Mouse (Mus musculus) cerebellum, postnatal 10 days (tissue): ENCODE data around the gene Dpp9.

ENCODE experiments used
- DNase-seq, 2 experiments: peaks; one replicate each; pipeline ENCODE4 v3.0.0; 2021; ENCODE audit warnings: mixed read lengths in 2 of 2

The Dpp9 gene

GRCm38 (mm10) chr17:56229943-56230342 is 11.2 kb upstream of the Dpp9 start:
- no peak for DNase-seq

- DNase-seq: no peak
Measured at GRCm38 (mm10) chr17:56226566-56226965, 7.9 kb upstream of the Dpp9 start.

- DNase-seq: no peak
Measured at GRCm38 (mm10) chr17:56224916-56225315, 6.2 kb upstream of the Dpp9 start.

- DNase-seq: no peak
Measured at GRCm38 (mm10) chr17:56219805-56220204, 1.1 kb upstream of the Dpp9 start.

GRCm38 (mm10) chr17:56219251-56219650 is 546 bp upstream of the Dpp9 start:
- DNase-seq: no peak

- DNase-seq: peak; percentile 60 to 61
Measured at GRCm38 (mm10) chr17:56217670-56218069, 1.0 kb downstream of the Dpp9 start.

GRCm38 (mm10) chr17:56214229-56214628 is 4.5 kb downstream of the Dpp9 start:
- DNase-seq: no peak

- no peak for DNase-seq
Measured at GRCm38 (mm10) chr17:56212676-56213075, 6.0 kb downstream of the Dpp9 start.

GRCm38 (mm10) chr17:56211090-56211489 is 7.6 kb downstream of the Dpp9 start:
- DNase-seq: no peak

- no peak for DNase-seq
Measured at GRCm38 (mm10) chr17:56208821-56209220, 9.9 kb downstream of the Dpp9 start.

GRCm38 (mm10) chr17:56207963-56208530 is 10.7 kb downstream of the Dpp9 start:
- no peak for DNase-seq

- no peak for DNase-seq
Measured at GRCm38 (mm10) chr17:56206986-56207674, 11.6 kb downstream of the Dpp9 start.

GRCm38 (mm10) chr17:56206276-56206884 is 12.3 kb downstream of the Dpp9 start:
- no peak for DNase-seq

GRCm38 (mm10) chr17:56203729-56204128 is 15.0 kb downstream of the Dpp9 start:
- DNase-seq: peak; percentile 46 to 47

GRCm38 (mm10) chr17:56202476-56202875 is 16.2 kb downstream of the Dpp9 start:
- DNase-seq: no peak

- DNase-seq: no peak
Measured at GRCm38 (mm10) chr17:56201642-56202041, 17.1 kb downstream of the Dpp9 start.

- peak in 1 of 2 experiments; percentile 37 for DNase-seq
Measured at GRCm38 (mm10) chr17:56200586-56200985, 18.1 kb downstream of the Dpp9 start.

- DNase-seq: no peak
Measured at GRCm38 (mm10) chr17:56196860-56197259, 21.8 kb downstream of the Dpp9 start.

GRCm38 (mm10) chr17:56194765-56195164 is 23.9 kb downstream of the Dpp9 start:
- DNase-seq: no peak

GRCm38 (mm10) chr17:56194357-56194756 is 24.3 kb downstream of the Dpp9 start:
- DNase-seq: no peak

GRCm38 (mm10) chr17:56191266-56191665 is 27.4 kb downstream of the Dpp9 start:
- DNase-seq: peak; percentile 50 to 58

GRCm38 (mm10) chr17:56185281-56186141 is 33.2 kb downstream of the Dpp9 start:
- DNase-seq: peak; percentile 64 to 72

- peak; percentile 99 for DNase-seq
Measured at GRCm38 (mm10) chr17:56183658-56184103, 35.0 kb downstream of the Dpp9 start, which contains the start of gene Mydgf. Gene Mydgf (minus strand): TSS chr17:56183920.
